Mouse (Mus musculus): ENCODE measurements around the gene Gm2030.
"Not testable (repeated sequence)": the region's sequence is repeated elsewhere in the genome, so short reads cannot be mapped to it uniquely, and the experiment has no call there.

Gene Gm2030

DNA sequence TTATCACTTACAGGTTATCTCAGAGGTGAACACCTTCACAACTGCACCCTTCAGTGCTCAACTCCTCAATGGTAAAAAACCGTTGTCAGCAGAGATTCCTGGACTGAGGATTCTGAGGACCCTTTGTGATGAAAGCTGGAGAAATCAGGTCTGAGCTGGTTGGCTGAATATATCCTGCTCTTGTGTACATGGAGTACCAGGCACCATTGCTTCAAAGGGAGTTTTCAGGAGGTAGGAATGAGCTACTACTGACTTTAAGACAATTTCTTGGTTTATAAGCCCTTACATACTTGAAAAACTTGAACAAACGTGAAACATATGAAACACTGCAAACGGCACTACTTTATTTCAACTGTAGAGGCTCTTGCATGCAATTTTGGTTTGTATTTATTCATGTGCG lies at the start of gene Gm2030:
Gm2030 (minus strand) TSS at position 101 of the 400 bp plus-strand sequence.
- not testable (repeated sequence) for DNase-seq (ENCODE audit: low read depth)
